Mouse (Mus musculus) megakaryocyte, embryonic 14.5 days (primary cell): Measurements from ENCODE around the gene Ptgds. TPM values are rescaled to one million over a fixed set of nuclear protein-coding genes. Genes with fewer than 3 reads are reported as not detected.

ENCODE experiments used
- H3K27me3 ChIP-seq: replicated peaks from 2 replicates; pipeline ENCODE3; 2012; ENCODE audit warnings: inconsistent platforms
- H3K36me3 ChIP-seq: replicated peaks from 2 replicates; pipeline ENCODE3; 2012; ENCODE audit warnings: low read length, inconsistent platforms, mixed read lengths
- H3K4me1 ChIP-seq: 2 replicates; pipeline ENCODE4 v1.6.1; 2012; ENCODE audit warnings: inconsistent platforms
- H3K4me3 ChIP-seq: replicated peaks from 2 replicates; pipeline ENCODE3; 2012; ENCODE audit warnings: moderate library complexity, mild to moderate bottlenecking, inconsistent platforms
- H3K9me3 ChIP-seq: 2 replicates; pipeline ENCODE4 v1.6.1; 2012; ENCODE audit warnings: inconsistent platforms
- FLI1 ChIP-seq: IDR thresholded peaks from 2 replicates; pipeline ENCODE4 v1.6.1; 2012; ENCODE audit warnings: low read length, inconsistent platforms, mixed read lengths
- GATA1 ChIP-seq: IDR thresholded peaks from 3 replicates; pipeline ENCODE4 v1.6.1; 2012; ENCODE audit warnings: mixed read lengths, low read length, inconsistent platforms, borderline replicate concordance
- polyA plus RNA-seq: library from polyadenylated mRNA; stranded (reverse); fragments of >175 nt; gene quantifications from 2 replicates; pipeline ENCODE4 v1.2.3, GENCODE M21; 2012; ENCODE audit warnings: low replicate concordance; ENCODE audit not compliant: insufficient read depth

The Ptgds gene
- polyA plus RNA-seq, 1 experiment: not detected

GRCm38 (mm10) chr2:25463630-25464029 is 6.2 kb downstream of the Ptgds start:
- peaks cover 78% of the 10 kb centered on the region for H3K4me1 ChIP-seq
- H3K36me3 ChIP-seq: peaks cover 14% of the 10 kb centered on the region
- no peak overlapping the region for H3K4me3 ChIP-seq

GRCm38 (mm10) chr2:25461407-25461806 is 8.4 kb downstream of the Ptgds start:
- H3K27me3 ChIP-seq: peaks cover 3% of the 10 kb centered on the region
- no peaks in the 10 kb centered on the region for H3K9me3 ChIP-seq
- H3K4me3 ChIP-seq: peak overlapping the region; percentile 99
- peaks cover 33% of the 10 kb centered on the region for H3K36me3 ChIP-seq
- TF ChIP-seq FLI1: no peak
- no peak for TF ChIP-seq GATA1
- H3K4me1 ChIP-seq: peaks cover 64% of the 10 kb centered on the region

More at GRCm38 (mm10) chr2:25463630-25464029, 6.2 kb downstream of the Ptgds start:
- TF ChIP-seq GATA1 (no peak), FLI1 (no peak)
- peaks cover 5% of the 10 kb centered on the region for H3K27me3 ChIP-seq
- no peaks in the 10 kb centered on the region for H3K9me3 ChIP-seq

GRCm38 (mm10) chr2:25460551-25461309 is 9.1 kb downstream of the Ptgds start, which contains the start of gene Paxx:
Gene Paxx, minus strand, starts transcription at chr2:25461094.
- Histone ChIP-seq H3K36me3 (peaks cover 33% of the 10 kb centered on the region), H3K9me3 (no peaks in the 10 kb centered on the region), H3K27me3 (peaks cover 3% of the 10 kb centered on the region), H3K4me1 (peaks cover 64% of the 10 kb centered on the region), H3K4me3 (peak within 1 kb of the TSS; percentile 99)
- no peak for TF ChIP-seq FLI1
- no peak for TF ChIP-seq GATA1

- H3K4me1 ChIP-seq: peaks cover 64% of the 10 kb centered on the region
- H3K36me3 ChIP-seq: peaks cover 33% of the 10 kb centered on the region
- no peaks in the 10 kb centered on the region for H3K9me3 ChIP-seq
- peak overlapping the region; percentile 99 for H3K4me3 ChIP-seq
- TF ChIP-seq GATA1 (no peak), FLI1 (no peak)
- H3K27me3 ChIP-seq: peaks cover 3% of the 10 kb centered on the region
Observed at GRCm38 (mm10) chr2:25460135-25460534, 9.7 kb downstream of the Ptgds start.

GRCm38 (mm10) chr2:25458911-25459310 is 10.9 kb downstream of the Ptgds start:
- H3K36me3 ChIP-seq: peaks cover 33% of the 10 kb centered on the region
- no peak overlapping the region for H3K4me3 ChIP-seq
- peaks cover 55% of the 10 kb centered on the region for H3K4me1 ChIP-seq
- TF ChIP-seq FLI1: no peak
- no peak for TF ChIP-seq GATA1
- H3K9me3 ChIP-seq: no peaks in the 10 kb centered on the region
- peaks cover 3% of the 10 kb centered on the region for H3K27me3 ChIP-seq

GRCm38 (mm10) chr2:25457022-25457896 is 12.6 kb downstream of the Ptgds start:
- Histone ChIP-seq H3K9me3 (no peaks in the 10 kb centered on the region), H3K36me3 (peaks cover 33% of the 10 kb centered on the region), H3K4me3 (no peak overlapping the region), H3K4me1 (peaks cover 49% of the 10 kb centered on the region), H3K27me3 (peaks cover 3% of the 10 kb centered on the region)
- no peak for TF ChIP-seq GATA1
- no peak for TF ChIP-seq FLI1

GRCm38 (mm10) chr2:25456205-25456953 is 13.5 kb downstream of the Ptgds start, which contains the start of gene Clic3:
Gene Clic3, plus strand, starts transcription at chr2:25456838.
- no peak for TF ChIP-seq FLI1
- TF ChIP-seq GATA1: no peak

GRCm38 (mm10) chr2:25452951-25453350 is 16.9 kb downstream of the Ptgds start:
- no peak for TF ChIP-seq GATA1
- TF ChIP-seq FLI1: no peak

More at GRCm38 (mm10) chr2:25456205-25456953, 13.5 kb downstream of the Ptgds start, which contains the start of gene Clic3:
- no peaks in the 10 kb centered on the region for H3K9me3 ChIP-seq
- H3K27me3 ChIP-seq: peaks cover 3% of the 10 kb centered on the region
- peak within 1 kb of the TSS; percentile 35 for H3K4me3 ChIP-seq
- peaks cover 43% of the 10 kb centered on the region for H3K4me1 ChIP-seq
- H3K36me3 ChIP-seq: peaks cover 33% of the 10 kb centered on the region

GRCm38 (mm10) chr2:25450853-25451647 is 18.8 kb downstream of the Ptgds start:
- no peak overlapping the region for H3K4me3 ChIP-seq
- peaks cover 2% of the 10 kb centered on the region for H3K27me3 ChIP-seq
- TF ChIP-seq FLI1 (no peak), GATA1 (no peak)
- H3K36me3 ChIP-seq: peaks cover 34% of the 10 kb centered on the region
- no peaks in the 10 kb centered on the region for H3K9me3 ChIP-seq
- H3K4me1 ChIP-seq: peaks cover 19% of the 10 kb centered on the region

More at GRCm38 (mm10) chr2:25452951-25453350, 16.9 kb downstream of the Ptgds start:
- Histone ChIP-seq H3K36me3 (peaks cover 27% of the 10 kb centered on the region), H3K27me3 (peaks cover 3% of the 10 kb centered on the region), H3K9me3 (no peaks in the 10 kb centered on the region), H3K4me3 (no peak overlapping the region), H3K4me1 (peaks cover 23% of the 10 kb centered on the region)
